Mouse (Mus musculus): Measurements from ENCODE around the gene Ctla4.

DNA sequence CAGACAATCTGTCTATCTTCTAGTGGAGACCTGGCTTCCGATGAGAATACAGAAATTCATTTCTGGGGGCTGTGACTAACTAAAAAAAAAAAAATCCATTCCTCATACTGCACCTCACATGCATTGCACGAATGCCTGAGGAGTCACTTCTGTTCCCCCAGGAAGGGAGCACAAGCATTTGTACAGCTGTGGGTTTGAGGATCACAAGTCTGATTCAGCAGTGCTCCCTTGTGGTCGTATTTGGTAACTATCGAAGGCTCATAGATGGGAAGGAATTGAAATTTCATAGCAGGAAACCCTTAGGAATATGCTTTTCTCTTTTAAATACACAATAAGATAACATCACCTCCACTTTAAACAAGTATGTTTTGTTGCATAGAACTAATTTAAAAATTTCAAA, 74.3 kb downstream of the Ctla4 start:
- TF ChIP-seq POLR2A (IDR thresholded peaks at IDR 0.05; ENCODE audit: borderline replicate concordance, insufficient read depth, low read length), result no peak
- TF ChIP-seq CTCF (IDR thresholded peaks at IDR 0.05; ENCODE audit: borderline replicate concordance, insufficient read depth, low read depth, low read length), result peak; percentile 25; the same call in 1 of the 2 replicates

All from cerebellum, adult 2 months (tissue).